Mouse (Mus musculus) left cerebral cortex, adult 8-10 months (tissue): ENCODE measurements at regions not wholly inside any gene's neighbourhood (a gene's known extent, or its start where the extent isn't known, plus 50 kb on each side); places are given as distances from the start of the nearest gene placed in this dataset.
A peak's percentile ranks its signal among the peaks of the same experiment; 100 is the strongest.

ENCODE experiments used
- DNase-seq, 2 experiments: peaks; one replicate each; pipeline ENCODE4 v3.0.0; 2022; ENCODE audit warnings: low spot score in 2 of 2

- no peak for DNase-seq
Observed at GRCm38 (mm10) chr10:37615926-37616691, 477.4 kb upstream of the Marcks start.

DNA sequence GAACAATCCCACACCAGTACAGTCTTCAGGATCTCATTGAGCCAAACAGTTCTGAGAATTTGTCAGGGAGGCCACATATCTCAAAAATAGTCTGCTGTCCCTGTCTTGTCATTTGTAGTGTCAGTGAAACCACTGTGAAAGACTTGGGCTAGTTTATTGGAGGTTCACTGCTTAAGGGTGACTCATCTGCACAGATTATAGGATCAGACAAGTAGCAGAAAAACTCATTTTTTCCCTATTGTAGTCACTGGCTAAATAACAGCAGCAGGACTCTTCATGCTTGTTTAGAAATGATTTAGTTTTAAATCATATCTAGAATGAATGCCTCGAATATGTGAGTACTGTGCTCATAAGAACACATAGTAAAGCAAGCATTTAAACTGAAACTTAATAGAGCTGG is 475.2 kb upstream of the Marcks start:
- DNase-seq = no peak

DNA sequence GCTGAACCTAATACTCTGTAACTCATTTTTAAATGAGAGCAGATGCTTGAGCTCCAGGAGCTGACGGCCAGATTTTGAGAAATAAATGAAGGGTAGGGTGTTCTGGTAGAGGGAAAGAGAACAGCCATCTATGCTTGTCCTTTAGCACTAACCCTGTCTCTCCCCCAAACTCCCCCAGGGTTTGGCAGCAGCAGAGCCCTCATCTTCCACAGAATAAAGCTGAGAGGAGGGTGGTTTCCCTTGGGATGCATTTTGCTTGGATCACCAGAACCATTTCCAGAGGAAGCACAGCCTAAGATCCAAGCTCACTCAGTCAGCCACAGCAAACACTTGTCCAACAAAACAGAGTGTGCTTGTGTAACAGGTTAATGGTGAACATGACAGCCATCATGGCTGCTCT is 464.8 kb upstream of the Marcks start:
- no peak for DNase-seq

DNA sequence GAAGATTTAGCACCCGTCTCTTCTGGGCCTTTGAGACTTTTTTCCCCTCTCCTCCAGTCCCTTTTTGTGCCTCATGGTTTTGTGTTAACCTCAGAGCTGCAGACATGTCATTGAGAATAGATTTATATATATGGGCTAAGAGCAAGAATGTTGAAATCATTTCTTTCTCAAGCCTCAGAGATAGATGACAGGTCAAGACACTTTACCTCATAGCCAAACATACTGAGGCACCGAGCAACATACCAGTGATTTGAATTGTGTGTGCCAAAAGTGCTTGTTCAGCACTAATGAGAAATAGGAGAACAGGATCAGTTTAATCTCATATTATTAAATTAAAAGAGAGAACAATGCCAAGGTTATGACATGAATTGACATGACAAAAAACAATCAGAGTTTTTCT is 464.2 kb upstream of the Marcks start:
- no peak for DNase-seq

DNA sequence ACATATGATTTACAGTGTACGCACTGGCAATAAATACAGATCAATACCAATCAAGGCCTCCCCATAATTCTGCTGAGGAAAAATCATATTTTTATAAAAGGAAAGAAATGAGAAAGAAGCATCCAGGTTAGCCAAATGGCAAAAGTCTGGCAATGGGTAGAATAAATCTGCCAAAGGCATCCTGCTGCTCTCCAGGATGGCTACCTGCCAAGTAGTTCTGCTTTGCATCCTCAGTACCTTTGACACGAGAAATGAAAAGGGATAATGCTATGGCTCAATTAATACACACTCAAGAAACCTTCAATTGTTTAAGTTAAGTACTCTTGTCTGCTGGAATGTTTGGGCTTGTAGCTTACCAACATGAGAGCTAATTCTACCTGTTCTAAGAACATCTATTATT is 451.2 kb upstream of the Marcks start:
- DNase-seq = no peak

DNA sequence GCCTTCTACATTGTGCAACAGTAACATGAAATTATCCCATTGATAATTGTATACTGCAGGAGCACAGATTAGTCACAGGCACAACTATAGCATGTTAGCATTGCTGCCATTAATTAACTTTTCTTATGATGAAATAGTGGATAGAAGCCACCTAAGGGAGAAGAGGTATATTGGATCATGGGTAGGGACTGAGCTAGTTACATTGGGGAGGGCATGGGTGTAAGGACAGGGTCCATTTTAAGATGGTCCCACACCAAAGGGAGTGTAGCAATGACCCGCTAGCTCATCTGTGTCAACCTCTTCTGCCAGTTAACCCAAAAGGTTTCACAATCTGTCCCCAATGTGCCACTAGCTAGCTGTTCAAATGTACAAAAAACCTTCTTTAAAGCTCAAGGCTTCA is 450.3 kb upstream of the Marcks start:
- no peak for DNase-seq

- DNase-seq = no peak
Observed at GRCm38 (mm10) chr10:37571171-37571570, 432.5 kb upstream of the Marcks start.

DNA sequence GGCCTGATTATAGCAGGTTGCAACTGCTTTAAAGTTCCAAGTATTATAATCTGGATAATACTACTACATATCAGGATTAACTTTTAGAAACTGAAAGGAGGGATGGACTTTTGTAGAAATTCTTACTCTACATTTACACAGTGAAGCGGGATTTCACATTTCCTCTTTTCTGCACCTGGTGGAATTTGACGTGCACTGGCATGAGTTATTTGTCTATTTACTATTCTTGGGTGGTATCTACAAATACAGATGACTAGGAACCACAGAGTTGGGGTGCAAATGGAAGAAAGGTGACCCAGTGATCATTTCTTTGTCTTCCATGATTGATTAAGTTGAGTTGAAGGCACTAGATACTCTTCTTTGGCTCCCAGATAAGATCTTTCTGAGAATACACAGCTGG is 423.0 kb upstream of the Marcks start:
- DNase-seq = no peak

DNA sequence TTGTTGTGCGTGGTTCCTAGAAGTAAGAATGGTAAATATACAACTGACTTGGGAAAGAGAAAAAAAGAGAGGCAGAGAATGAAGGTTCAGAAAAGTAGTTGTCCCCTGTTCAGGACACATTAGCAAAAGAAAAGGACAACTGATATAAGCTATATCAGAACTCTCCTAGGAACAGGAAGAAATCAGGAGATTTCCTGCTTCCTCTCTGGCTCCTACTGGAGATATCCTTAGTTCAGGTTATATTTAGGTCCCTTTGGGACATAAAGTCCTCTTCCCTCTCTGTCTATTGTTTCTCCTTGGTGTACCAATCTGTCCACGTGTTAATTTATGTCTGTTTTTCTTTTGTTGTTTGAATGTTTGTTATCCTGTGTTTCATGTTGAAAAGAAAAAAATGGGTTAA is 410.7 kb upstream of the Marcks start:
- no peak for DNase-seq

DNA sequence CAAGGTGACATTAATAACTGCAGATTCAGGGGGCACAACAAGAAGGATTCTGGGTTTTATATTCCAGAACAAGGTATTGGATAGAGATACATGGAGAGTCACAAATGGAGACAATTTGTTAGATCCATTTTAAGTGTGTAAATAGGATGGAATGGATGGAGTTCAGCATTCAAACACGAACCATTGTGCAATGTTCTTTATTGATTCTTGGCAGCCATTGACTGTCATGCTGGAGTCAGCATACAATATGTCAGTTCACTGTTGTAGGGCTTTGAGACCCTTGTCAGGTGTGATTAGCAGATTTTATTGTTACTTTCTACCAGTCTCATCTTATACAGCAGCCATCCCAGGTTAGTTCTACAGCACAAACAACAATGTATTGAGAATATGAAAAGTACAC is 402.0 kb upstream of the Marcks start:
- DNase-seq = no peak

DNA sequence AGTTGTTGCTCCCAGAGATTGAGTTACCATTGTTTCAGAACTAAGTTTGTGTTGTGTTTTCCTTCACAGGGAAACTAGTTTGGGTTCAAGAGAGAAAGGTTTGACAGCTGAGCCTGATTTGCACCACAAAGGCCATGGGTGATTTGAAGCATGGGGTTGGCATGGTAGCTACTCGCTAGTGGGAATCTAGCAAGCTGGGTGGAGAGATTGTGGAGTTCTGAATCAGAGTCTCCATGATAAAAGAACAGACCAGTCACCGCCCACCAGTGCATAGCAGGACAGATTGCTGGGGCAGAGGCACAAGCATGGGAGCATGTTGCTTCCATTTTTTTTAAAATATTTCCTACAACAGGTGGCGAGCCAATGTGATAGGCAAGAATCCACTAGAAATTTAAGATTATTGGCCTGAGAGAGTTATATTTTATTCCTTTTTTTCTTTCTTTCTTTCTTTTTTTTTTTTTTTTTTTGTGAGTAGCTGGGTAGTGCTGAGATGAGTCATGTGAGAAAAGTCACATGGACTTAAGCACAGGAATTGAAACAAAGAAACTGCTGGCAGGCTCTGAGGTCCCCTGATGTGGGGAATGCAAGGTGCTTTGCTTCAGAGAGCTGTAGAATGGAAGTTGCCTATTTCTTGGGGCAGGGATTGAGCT is 367.4 kb upstream of the Marcks start:
- DNase-seq = no peak

DNA sequence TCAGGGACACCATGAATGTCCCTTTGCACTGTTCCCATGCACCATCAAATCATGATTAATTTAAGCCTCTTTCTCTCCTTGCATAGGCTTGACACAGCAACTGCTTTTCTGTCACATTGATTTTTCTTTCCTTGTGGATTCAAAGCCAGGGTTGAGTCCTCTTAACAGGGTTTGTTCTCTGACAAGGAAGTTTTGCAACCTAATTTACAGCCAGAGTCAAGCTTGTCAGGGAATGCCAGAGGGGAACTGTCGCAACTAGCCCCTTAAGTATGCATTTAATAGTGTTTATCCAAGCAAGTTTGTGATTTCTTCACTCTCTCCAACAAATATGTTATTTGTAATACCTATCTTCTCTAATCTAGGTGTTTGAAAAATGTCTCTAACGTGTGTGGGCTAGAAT is 365.7 kb upstream of the Marcks start:
- no peak for DNase-seq

DNA sequence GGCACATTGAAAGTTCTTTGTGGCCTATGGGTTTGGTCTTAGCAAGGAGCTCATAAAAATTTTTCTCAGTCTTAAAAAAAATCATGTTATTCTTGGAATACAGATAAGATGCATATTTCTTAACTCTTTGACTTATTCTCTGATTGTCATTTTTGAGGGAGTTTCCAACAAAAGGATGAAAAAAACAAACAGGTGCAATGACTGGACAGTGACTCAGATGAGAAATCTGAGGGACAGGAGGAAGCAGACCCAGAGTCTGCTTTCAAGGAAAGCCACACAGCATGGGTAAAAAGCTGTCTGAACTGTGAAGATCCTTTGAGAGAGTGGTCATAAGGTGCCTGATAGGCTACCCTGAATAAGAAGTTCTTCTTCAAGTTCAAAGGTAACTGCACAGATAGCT is 363.8 kb upstream of the Marcks start:
- no peak for DNase-seq

DNA sequence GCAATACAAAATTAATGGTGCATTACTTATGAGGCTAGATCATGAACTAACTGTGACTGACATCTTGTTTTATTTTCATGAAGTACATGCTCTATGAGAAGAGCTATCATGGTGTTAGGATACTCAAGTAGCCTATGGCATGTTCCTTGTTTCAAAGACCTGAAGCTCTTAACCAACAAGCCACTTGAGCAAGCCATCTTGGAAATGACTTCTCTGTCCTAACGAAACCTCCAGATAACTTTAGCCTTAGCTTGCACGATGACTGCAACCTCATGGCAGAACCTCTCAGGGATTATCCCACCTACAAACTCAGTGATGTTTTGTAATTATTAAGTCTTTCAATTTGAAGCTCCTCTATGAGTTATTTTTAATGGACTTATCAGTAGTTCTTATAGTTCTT is 362.3 kb upstream of the Marcks start:
- DNase-seq = no peak

- no peak for DNase-seq
Observed at GRCm38 (mm10) chr10:37495467-37495866, 356.7 kb upstream of the Marcks start.

GRCm38 (mm10) chr10:37494552-37495166 is 355.9 kb upstream of the Marcks start:
- DNase-seq = no peak

DNA sequence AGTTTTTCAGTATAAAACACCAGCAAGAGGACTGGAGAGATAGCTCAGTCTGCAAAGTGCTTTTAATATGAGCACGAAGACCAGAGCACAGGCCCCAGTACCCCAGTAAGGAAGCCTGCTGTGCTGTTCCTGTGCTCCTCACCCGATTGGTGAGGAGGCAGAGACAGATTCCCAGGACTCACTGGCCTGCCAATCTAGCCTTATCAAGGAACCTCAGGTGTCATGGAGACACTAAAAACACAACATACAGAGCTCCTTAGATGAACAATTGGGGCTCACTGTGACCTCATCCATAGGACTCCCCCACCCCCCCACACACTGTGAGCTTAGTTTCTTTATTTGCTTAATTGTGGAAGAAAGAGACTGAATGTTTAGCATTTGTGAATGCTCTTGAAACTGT is 355.4 kb upstream of the Marcks start:
- DNase-seq = no peak

- DNase-seq = peak in 1 of 2 experiments; percentile 19
Observed at GRCm38 (mm10) chr10:37484311-37485023, 345.7 kb upstream of the Marcks start.

GRCm38 (mm10) chr10:37483521-37483920 is 344.8 kb upstream of the Marcks start:
- DNase-seq = no peak

DNA sequence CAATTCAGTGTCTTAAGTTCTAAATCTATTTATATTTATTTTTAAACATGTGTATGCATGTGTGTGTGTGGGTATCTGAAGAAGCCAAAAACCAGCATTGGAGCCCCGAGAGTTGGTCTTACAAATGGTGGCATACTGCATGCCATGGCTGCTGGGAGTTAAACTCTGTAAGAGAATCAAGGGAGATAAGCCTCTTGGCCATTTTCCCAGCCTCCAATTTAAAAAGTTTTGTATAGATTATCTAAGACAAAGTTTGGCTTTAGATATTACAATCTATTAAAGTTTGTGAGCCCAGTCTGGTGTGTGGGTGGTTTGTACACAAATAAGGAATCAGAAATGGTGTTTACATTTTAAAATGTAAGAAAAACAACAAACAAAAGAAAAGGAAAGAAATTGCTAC is 343.2 kb upstream of the Marcks start:
- no peak for DNase-seq

- DNase-seq = no peak
Observed at GRCm38 (mm10) chr10:37480331-37480730, 341.6 kb upstream of the Marcks start.

DNA sequence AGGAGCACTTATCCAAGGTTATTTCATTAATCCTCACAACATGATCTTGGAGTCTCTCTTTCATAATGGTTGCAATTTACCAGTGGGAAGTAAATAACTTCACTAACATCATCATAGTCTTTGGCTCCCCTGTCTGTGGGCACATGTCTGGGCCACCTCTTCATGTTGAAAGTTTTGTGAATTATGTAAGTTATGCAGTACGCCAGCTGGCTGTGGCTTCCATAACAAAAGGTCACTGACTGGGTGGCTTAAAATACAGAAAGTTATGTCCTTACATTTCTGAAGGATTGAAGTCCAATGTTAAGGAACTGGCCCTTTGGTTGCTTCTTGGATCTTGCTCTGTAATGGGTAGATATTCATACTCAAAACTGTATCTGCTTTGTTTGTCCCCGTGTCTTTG is 339.4 kb upstream of the Marcks start:
- no peak for DNase-seq
